Mouse (Mus musculus) gastrocnemius, postnatal 36 days (tissue): ENCODE measurements around the gene Fgfr2. TPM values are rescaled to one million over a fixed set of nuclear protein-coding genes. Genes with fewer than 3 reads are reported as not detected.

Source experiments
- DNase-seq, 2 experiments: peaks; one replicate each; pipeline ENCODE4 v3.0.0; 2022
- intact Hi-C: fragments of 180-260 bp; cut with DNase I; formaldehyde crosslinking; loops from one replicate; pipeline ENCODE4 v1.15.1; 2025
- total RNA-seq, 2 experiments: library from RNA; stranded (reverse); gene quantifications; 2 replicates each; pipeline ENCODE4 v1.2.3; 2021

Fgfr2 gene
- total RNA-seq, 2 experiments from 2014 or later: 0.28 to 0.49 TPM

- intact Hi-C loops: loop anchor here (2.0 kb wide), 1 partner anchor 52 kb away; no protein-coding TSS in a partner anchor
- DNase-seq: no peak
Observed at GRCm38 (mm10) chr7:130773171-130773830, 2349.8 kb downstream of the Fgfr2 start.

DNA sequence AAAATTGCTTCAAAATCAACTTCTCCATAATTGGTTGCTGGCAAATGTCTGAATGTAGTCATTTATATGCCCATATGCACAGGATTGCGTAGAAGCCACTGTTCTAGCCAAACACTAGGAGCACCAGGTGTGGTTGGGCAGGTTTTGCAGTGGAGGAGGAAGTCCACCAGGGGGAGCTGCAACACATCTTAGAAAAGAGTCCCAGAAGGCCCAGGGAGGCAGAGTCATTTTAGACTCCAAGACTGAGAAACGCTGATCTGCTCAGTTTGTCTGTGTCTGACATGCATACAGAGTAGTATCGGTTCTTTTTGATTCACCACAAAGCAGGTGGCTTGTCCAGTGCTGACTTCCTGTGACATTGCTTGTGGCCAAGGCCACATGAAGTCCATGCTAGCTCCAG lies 2352.4 kb downstream of the Fgfr2 start:
- peak; percentile 57 to 62 for DNase-seq
- intact Hi-C loops: loop anchor here (2.0 kb wide), 1 partner anchor 144 kb away; no protein-coding TSS in a partner anchor

- DNase-seq: no peak
- intact Hi-C loops: no loop called here
Observed at GRCm38 (mm10) chr7:130768151-130768550, 2355.0 kb downstream of the Fgfr2 start.

DNA sequence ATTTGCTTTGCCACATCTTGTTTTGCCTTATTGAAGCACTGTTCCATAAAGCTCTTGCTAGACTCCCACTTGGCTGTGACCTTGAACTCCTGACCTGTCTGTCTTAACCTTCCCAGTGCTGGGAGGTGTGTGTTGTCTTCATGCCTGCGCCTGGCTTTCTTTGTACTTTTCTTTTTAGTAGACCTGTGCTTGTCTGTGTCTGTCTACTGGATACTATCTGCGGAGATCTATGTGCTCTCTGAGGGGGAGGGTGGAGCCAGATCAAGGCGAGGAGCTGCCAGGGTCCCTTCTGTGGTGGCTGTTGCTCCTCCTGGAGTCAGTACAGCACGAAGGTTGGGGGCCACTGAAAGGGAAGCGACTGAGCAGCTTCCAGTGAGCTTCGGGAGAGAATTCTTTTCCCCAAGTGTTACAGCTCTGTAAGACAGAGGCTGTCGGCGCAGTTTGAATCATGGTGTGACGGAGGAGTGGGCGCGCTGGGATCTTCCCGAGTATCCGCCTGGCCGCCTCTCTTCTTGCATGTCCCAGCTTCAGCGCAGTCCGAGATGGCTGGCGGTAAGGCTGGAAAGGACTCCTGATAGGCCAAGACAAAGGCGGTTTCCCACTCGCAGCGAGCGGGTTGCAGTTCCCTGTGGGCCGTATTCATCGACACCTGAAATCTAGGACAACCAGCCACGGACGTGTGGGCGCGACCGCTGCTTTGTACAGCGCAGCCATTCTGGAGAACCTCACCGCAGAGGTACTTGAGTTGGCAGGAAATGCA lies 2356.6 kb downstream of the Fgfr2 start:
- intact Hi-C loops: no loop called here
- DNase-seq: no peak

DNA sequence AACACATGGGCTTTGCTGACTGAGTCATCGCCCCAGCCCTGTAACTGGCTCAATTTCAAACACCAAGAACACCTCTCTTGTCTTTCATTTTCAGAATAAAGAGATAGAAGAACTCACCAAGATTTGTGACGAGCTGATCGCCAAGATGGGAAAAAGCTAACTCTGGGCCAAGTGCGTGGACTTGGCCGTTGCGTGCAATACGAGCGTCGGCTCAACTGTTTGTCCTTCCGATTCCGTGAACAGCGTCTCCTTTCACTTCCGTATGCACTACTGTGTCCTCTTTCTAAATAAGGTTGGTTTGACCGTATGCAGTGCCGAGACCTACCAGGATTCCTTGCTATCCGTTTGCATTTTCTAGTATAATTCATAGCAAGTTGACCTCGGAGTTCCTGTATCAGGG lies 2359.0 kb downstream of the Fgfr2 start:
- intact Hi-C loops: loop anchor here (5.0 kb wide), 1 partner anchor 227 kb away; no protein-coding TSS in a partner anchor
- no peak for DNase-seq

- intact Hi-C loops: loop anchor here (5.0 kb wide), 1 partner anchor 225 kb away; no protein-coding TSS in a partner anchor
- DNase-seq: peak in 1 of 2 experiments; percentile 40
Observed at GRCm38 (mm10) chr7:130762071-130762897, 2360.9 kb downstream of the Fgfr2 start.

- DNase-seq: no peak
- intact Hi-C loops: no loop called here
Observed at GRCm38 (mm10) chr7:130757326-130757865, 2365.8 kb downstream of the Fgfr2 start.

GRCm38 (mm10) chr7:130756343-130756835 lies 2366.8 kb downstream of the Fgfr2 start:
- intact Hi-C loops: no loop called here
- no peak for DNase-seq

- DNase-seq: no peak
- intact Hi-C loops: no loop called here
Observed at GRCm38 (mm10) chr7:130754790-130755189, 2368.4 kb downstream of the Fgfr2 start.

- no peak for DNase-seq
- intact Hi-C loops: no loop called here
Observed at GRCm38 (mm10) chr7:130751678-130752077, 2371.5 kb downstream of the Fgfr2 start.

GRCm38 (mm10) chr7:130750752-130751490 lies 2372.2 kb downstream of the Fgfr2 start:
- intact Hi-C loops: no loop called here
- no peak for DNase-seq

DNA sequence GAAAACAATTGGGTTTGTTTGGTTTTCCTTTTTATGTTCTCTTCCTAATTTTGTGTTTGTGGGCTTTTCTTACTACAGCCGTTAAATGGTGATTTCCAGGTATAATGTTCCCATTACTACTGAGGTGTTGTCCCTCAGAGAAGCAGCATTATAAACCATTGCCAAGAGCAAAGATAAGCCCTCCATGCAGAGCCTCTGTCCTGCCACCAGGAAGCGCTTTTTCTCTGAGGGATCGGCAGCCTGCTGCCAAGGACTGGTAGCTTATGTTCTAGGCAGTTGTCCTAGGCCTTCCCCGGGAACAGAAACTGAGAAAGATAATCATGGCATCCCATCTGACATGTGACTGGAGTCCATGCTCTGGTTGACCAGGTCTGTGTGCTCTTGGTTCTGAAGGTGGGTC lies 2374.0 kb downstream of the Fgfr2 start:
- intact Hi-C loops: no loop called here
- DNase-seq: no peak

DNA sequence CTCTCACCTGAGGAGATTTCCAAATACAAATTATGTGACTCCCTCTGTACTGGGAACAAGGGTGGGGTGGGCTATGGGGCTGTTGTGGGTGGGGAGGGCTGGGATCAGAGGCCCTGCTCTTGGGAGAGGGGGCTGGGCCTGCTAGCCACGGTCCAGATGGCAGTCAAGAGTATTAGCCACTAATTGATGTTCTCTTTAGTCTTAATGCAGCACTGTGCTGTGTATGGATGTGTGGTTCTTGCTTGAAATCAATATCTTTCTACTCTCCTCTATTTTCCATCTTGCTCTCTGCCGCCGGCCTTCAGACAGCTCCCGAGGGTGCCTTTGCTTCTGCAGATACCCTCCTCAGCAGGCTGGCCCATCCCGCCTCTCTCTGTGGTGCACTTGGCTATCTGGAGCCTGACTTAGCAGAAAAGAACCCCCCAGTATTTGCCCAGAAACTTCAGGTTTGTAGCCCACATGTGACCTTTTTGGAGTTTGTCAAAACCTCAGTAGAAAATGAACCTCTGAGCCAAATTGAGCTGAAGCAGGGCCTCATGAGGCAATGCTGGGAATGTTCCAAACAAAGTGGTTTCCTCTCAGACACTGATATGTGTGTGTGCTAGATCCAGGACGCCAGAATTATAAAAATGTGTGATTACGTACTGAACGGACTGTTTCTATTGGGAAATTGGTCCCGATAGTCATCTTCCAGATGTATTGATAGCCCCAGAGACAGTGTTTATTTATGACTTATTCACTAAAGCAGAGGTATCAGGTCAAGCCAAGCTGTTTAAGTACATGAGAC lies 2379.7 kb downstream of the Fgfr2 start:
- no peak for DNase-seq
- intact Hi-C loops: no loop called here

- DNase-seq: no peak
- intact Hi-C loops: no loop called here
Observed at GRCm38 (mm10) chr7:130741099-130741498, 2382.1 kb downstream of the Fgfr2 start.

DNA sequence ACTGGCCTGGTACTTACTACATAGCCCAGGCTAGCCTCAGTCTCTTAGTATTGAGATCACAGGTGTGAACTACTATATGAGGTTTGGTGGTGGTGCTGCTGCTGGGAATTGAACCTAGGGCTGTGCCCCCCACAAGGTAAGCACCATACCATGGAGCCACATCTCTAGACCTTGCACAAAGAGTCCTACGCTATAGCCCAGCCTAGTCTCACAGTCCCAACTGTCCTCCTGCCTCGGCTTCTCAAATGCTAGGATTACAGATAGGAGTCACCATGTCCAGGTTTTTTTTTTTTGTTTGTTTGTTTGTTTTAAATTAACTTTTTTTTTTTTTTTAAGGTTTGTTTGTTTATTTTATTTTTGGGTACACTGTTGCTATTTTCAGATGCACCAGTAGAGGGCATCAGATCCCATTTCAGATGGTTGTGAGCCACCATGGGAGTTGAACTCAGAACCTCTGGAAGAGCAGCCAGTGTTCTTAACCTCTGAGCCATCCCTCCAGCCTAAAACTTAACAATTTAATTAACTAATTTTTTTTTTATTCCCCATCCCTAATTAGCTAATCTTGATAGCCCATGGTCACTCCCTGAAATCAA lies 2388.9 kb downstream of the Fgfr2 start:
- no peak for DNase-seq
- intact Hi-C loops: no loop called here

- DNase-seq: no peak
- intact Hi-C loops: no loop called here
Observed at GRCm38 (mm10) chr7:130733423-130733822, 2389.7 kb downstream of the Fgfr2 start.

DNA sequence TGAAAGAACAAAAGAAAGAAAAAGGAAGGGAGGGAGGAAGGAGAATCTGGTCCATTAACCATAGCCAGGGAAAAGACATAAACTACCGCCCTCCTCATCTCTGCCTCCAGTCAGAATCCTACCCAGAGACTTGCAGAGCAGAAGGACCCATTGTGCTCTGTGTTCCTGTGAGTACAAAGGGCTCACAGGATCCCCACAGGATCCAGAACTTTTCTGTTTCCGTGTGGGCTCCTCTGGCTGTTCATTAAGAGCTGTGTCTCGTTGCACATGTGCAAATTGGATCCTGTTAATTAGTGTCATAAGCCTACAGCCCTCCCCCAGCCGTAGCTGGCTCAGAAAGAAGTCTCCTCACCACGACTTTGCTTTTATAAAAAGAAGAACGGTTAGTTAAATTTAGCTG lies 2390.2 kb downstream of the Fgfr2 start:
- intact Hi-C loops: no loop called here
- DNase-seq: no peak

GRCm38 (mm10) chr7:130731792-130732191 lies 2391.4 kb downstream of the Fgfr2 start:
- intact Hi-C loops: no loop called here
- DNase-seq: no peak

- intact Hi-C loops: no loop called here
- DNase-seq: no peak
Observed at GRCm38 (mm10) chr7:130727560-130727959, 2395.6 kb downstream of the Fgfr2 start.
